Mouse (Mus musculus) C2C12 (cell line): ENCODE measurements around the gene Uqcr10.

ENCODE experiments used
- CEBPB ChIP-seq: IDR thresholded peaks from one replicate; pipeline ENCODE4 v1.6.1; 2011; ENCODE audit warnings: low read depth, mild to moderate bottlenecking, control low read depth, moderate library complexity
- CTCF ChIP-seq: IDR thresholded peaks from one replicate; pipeline ENCODE4 v1.5.1; 2011; ENCODE audit not compliant: control insufficient read depth, insufficient read depth, insufficient read length
- MYOD1 ChIP-seq: IDR thresholded peaks from one replicate; pipeline ENCODE4 v1.6.1; 2011; ENCODE audit warnings: low read depth; ENCODE audit not compliant: control insufficient read depth, insufficient read length
- MYOG ChIP-seq: IDR thresholded peaks from one replicate; pipeline ENCODE4 v1.6.1; 2011; ENCODE audit not compliant: control insufficient read depth, insufficient read length; ENCODE audit errors: extremely low read depth
- USF1 ChIP-seq: IDR thresholded peaks from one replicate; pipeline ENCODE4 v1.6.1; 2011; ENCODE audit warnings: low read depth, mild to moderate bottlenecking, control low read depth, moderate library complexity

DNA sequence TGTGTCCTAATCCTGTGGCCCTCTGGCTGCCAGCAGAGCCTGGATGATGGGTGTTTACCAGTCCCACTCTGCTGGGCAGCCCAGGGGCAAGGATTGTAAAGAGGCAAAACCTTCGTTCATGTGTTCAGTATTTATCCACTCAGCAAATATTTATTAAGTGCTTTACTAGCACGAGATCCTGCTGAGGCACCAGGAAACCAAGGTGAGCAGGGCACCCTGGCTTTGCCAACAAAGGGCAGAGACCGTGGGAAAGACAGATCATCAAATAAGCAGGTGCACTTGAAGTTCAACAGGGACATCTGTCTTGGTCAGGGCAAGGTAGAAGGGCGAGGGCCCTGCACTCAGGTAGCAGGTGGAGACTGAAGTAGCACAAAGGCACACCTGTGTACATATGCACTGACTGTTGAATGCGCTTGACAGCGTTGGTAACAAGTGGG lies 29.0 kb downstream of the Uqcr10 start:
- no peak for TF ChIP-seq CTCF
- TF ChIP-seq USF1: no peak
- TF ChIP-seq CEBPB: no peak
- no peak for TF ChIP-seq MYOD1
- TF ChIP-seq MYOG: no peak
